Mouse (Mus musculus) olfactory bulb, adult 2 months (tissue): ENCODE results near the gene Prn. TPM values are rescaled to one million over a fixed set of nuclear protein-coding genes. Genes with fewer than 3 reads are reported as not detected.

Source experiments
- H3K27ac ChIP-seq: fragments of 200-500 bp; 2 replicates; pipeline ENCODE4 v1.5.1; 2012; ENCODE audit warnings: low read depth, low read length; ENCODE audit not compliant: insufficient read depth
- H3K4me1 ChIP-seq: fragments of 200-500 bp; 2 replicates; pipeline ENCODE4 v1.6.1; 2012; ENCODE audit warnings: low read length; ENCODE audit not compliant: control insufficient read depth, insufficient read depth
- H3K4me3 ChIP-seq: fragments of 200-500 bp; 2 replicates; pipeline ENCODE4 v1.5.1; 2012; ENCODE audit warnings: mild to moderate bottlenecking, low read depth, low read length, moderate library complexity; ENCODE audit not compliant: insufficient read depth
- CTCF ChIP-seq: fragments of 200-500 bp; IDR thresholded peaks from 2 replicates; pipeline ENCODE4 v1.5.1; 2012; ENCODE audit warnings: low read depth, mild to moderate bottlenecking, low read length, moderate library complexity; ENCODE audit not compliant: insufficient read depth
- POLR2A ChIP-seq: fragments of 200-500 bp; IDR thresholded peaks from 2 replicates; pipeline ENCODE4 v1.6.1; 2012; ENCODE audit warnings: mild to moderate bottlenecking, low read depth, low read length, moderate library complexity; ENCODE audit not compliant: insufficient read depth
- WGBS: fragments of 180-500 bp; shearing (Covaris S2); methylation state at CpG from one replicate; pipeline ENCODE4 v1.1.7; 2018; 5-methylcytosine and 5-hydroxymethylcytosine counted together
- polyA plus RNA-seq: library from polyadenylated mRNA; stranded (reverse); fragments of >200 nt; gene quantifications from 2 replicates; pipeline ENCODE4 v1.2.4, GENCODE M21; 2012; ENCODE audit warnings: low replicate concordance; ENCODE audit not compliant: missing spikeins, insufficient read depth, insufficient read length

Prn gene
- polyA plus RNA-seq, 1 experiment: not detected

GRCm38 (mm10) chr2:131905025-131905424 is 4.7 kb upstream of the Prn start:
- H3K4me3 ChIP-seq: no peak overlapping the region
- WGBS: 68% methylated on average over 5 of the region's 5 CpGs

GRCm38 (mm10) chr2:131905776-131906175 is 4.0 kb upstream of the Prn start:
- 64% methylated on average over 6 of the region's 6 CpGs for WGBS
- no peak overlapping the region for H3K27ac ChIP-seq
- TF ChIP-seq POLR2A (no peak), CTCF (no peak)
- peaks cover 16% of the 10 kb centered on the region for H3K4me1 ChIP-seq
- H3K4me3 ChIP-seq: no peak overlapping the region

More at GRCm38 (mm10) chr2:131905025-131905424, 4.7 kb upstream of the Prn start:
- peaks cover 16% of the 10 kb centered on the region for H3K4me1 ChIP-seq
- TF ChIP-seq CTCF: no peak
- no peak for TF ChIP-seq POLR2A
- H3K27ac ChIP-seq: no peak overlapping the region

- 87% methylated on average over 3 of the region's 3 CpGs for WGBS
- Histone ChIP-seq H3K4me1 (peaks cover 16% of the 10 kb centered on the region), H3K27ac (no peak overlapping the region), H3K4me3 (no peak overlapping the region)
- TF ChIP-seq POLR2A (no peak), CTCF (no peak)
Observed at GRCm38 (mm10) chr2:131906266-131906665, 3.5 kb upstream of the Prn start.

- WGBS: 58% methylated on average over 1 of the region's 1 CpGs
- Histone ChIP-seq H3K4me1 (peaks cover 16% of the 10 kb centered on the region), H3K27ac (no peak overlapping the region), H3K4me3 (no peak overlapping the region)
- TF ChIP-seq POLR2A (no peak), CTCF (no peak)
Observed at GRCm38 (mm10) chr2:131906846-131907245, 2.9 kb upstream of the Prn start.

GRCm38 (mm10) chr2:131907311-131907710 is 2.4 kb upstream of the Prn start:
- Histone ChIP-seq H3K4me3 (no peak overlapping the region), H3K27ac (no peak overlapping the region), H3K4me1 (peaks cover 16% of the 10 kb centered on the region)
- WGBS: 92% methylated on average over 5 of the region's 5 CpGs
- TF ChIP-seq CTCF (no peak), POLR2A (no peak)

GRCm38 (mm10) chr2:131908351-131908861 is 1.4 kb upstream of the Prn start:
- Histone ChIP-seq H3K4me3 (no peak overlapping the region), H3K4me1 (peaks cover 14% of the 10 kb centered on the region), H3K27ac (no peak overlapping the region)
- WGBS: 91% methylated on average over 7 of the region's 7 CpGs
- no peak for TF ChIP-seq POLR2A
- TF ChIP-seq CTCF: no peak

GRCm38 (mm10) chr2:131908906-131909305 is 851 bp upstream of the Prn start:
- TF ChIP-seq POLR2A (no peak), CTCF (no peak)
- H3K27ac ChIP-seq: peak overlapping the region; percentile 75
- H3K4me1 ChIP-seq: peaks cover 14% of the 10 kb centered on the region
- H3K4me3 ChIP-seq: no peak overlapping the region
- 84% methylated on average over 1 of the region's 1 CpGs for WGBS

- no peak for TF ChIP-seq CTCF
- TF ChIP-seq POLR2A: no peak
- Histone ChIP-seq H3K27ac (peak overlapping the region; percentile 56; the same call in 1 of the 2 replicates), H3K4me1 (peaks cover 8% of the 10 kb centered on the region), H3K4me3 (peak overlapping the region; percentile 48; the same call in 1 of the 2 replicates)
- WGBS: 25% methylated on average over 2 of the region's 2 CpGs
Observed at GRCm38 (mm10) chr2:131910847-131911246, 1.1 kb downstream of the Prn start.

- Histone ChIP-seq H3K27ac (0 out of 2 replicates have a peak overlapping the region, but pooled peaks have one; percentile 48), H3K4me1 (peaks cover 8% of the 10 kb centered on the region), H3K4me3 (peak overlapping the region; percentile 23)
- WGBS: 25% methylated on average over 4 of the region's 4 CpGs
- TF ChIP-seq CTCF: no peak
- no peak for TF ChIP-seq POLR2A
Observed at GRCm38 (mm10) chr2:131911341-131911740, 1.6 kb downstream of the Prn start.

- TF ChIP-seq POLR2A (no peak), CTCF (no peak)
- peak overlapping the region; percentile 31 for H3K4me3 ChIP-seq
- WGBS: 42% methylated on average over 8 of the region's 8 CpGs
- peaks cover 8% of the 10 kb centered on the region for H3K4me1 ChIP-seq
- no peak overlapping the region for H3K27ac ChIP-seq
Observed at GRCm38 (mm10) chr2:131912526-131913258, 2.9 kb downstream of the Prn start.
